11 mouse cellular contexts compared by ENCODE assay signal in the genomic region with DNA sequence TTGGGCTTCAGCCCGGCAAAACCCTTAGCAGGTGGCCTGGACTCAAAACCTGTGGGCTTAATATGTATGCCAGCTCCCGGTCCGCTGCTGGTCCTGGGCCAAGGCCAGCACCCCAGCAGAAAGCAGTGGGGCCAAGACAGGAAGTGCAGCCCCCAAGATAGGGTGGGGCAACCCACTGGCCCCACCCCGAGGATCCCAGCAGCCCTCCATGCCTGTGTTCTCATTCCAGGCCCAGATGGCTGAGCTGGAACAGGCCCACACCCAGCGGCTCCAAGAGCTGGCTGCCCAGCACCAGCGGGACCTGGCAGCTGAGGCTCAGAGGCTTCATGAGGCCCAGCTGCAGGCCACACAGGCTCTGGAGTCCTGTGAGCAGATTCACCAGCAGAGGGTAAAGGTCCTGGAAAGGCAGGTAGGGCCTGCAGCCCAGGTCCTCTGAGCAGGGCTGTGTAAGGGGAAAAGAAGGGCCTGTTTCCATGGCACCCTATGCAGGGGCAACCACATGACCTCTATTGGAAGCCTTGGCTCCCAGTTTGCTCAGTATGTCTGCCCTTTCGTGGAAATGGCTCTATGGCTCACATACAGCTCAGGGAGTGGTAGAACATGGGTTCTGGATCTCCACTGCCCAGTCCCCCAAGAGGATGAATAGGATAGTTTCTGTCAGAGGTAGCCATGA. TPM values are rescaled to one million over a fixed set of nuclear protein-coding genes. Genes with fewer than 3 reads are reported as not detected.
DNase-seq lines count a peak whose midpoint lies in the region; ATAC-seq and TF ChIP-seq lines count a peak whose summit lies in the region.
"Had no signal": no experiment of that assay in that cellular context is flagged by ENCODE, and none has a peak within 500 bp of the region (broad histone marks: within the 10 kb centered on the region; RNA-seq: fewer than 3 reads in every experiment).

No protein-coding gene starts in this region.

- H3K4me1 ChIP-seq in intestine, embryonic 16.5 days (ENCODE audit: control insufficient read depth, insufficient read depth, low read length), result 0 out of 2 replicates have a peak, but pooled peaks cover 10% of the 10 kb centered on the region
- peaks cover 8% of the 10 kb centered on the region for H3K4me1 ChIP-seq in intestine, embryonic 15.5 days (replicated peaks)
- H3K4me1 ChIP-seq in embryonic facial prominence, embryonic 14.5 days (ENCODE audit: control insufficient read depth, insufficient read depth, low read length), result peaks cover 19% of the 10 kb centered on the region
- H3K4me1 ChIP-seq in limb, embryonic 14.5 days (ENCODE audit: control insufficient read depth, insufficient read depth, low read length), result peaks cover 56% of the 10 kb centered on the region

- no peaks in the 10 kb centered on the region for H3K36me3 ChIP-seq in intestine, embryonic 16.5 days (ENCODE audit: control insufficient read depth, insufficient read depth, low read length)
- no peaks in the 10 kb centered on the region for H3K36me3 ChIP-seq in intestine, embryonic 15.5 days
- no peaks in the 10 kb centered on the region for H3K36me3 ChIP-seq in embryonic facial prominence, embryonic 14.5 days (ENCODE audit: control insufficient read depth, insufficient read depth, low read length)
- H3K36me3 ChIP-seq in limb, embryonic 14.5 days (ENCODE audit: control insufficient read depth, insufficient read depth, low read length), result no peaks in the 10 kb centered on the region
- H3K36me3 ChIP-seq: heart, embryonic 13.5 days had no signal

- H3K4me2 ChIP-seq in intestine, embryonic 16.5 days (ENCODE audit: low read depth, low read length), result no peak overlapping the region
- no peak overlapping the region for H3K4me2 ChIP-seq in intestine, embryonic 15.5 days (replicated peaks)
- no peak overlapping the region for H3K4me2 ChIP-seq in embryonic facial prominence, embryonic 14.5 days (ENCODE audit: low read depth, low read length)
- H3K4me2 ChIP-seq in limb, embryonic 14.5 days (replicated peaks; ENCODE audit: low read depth, low read length, severe bottlenecking), result no peak overlapping the region
- H3K4me2 ChIP-seq: heart, embryonic 13.5 days had no signal

- 76% methylated on average over 7 of the region's 7 CpGs for WGBS in intestine, embryonic 16.5 days
- WGBS in intestine, embryonic 15.5 days, result 72% methylated on average over 7 of the region's 7 CpGs
- WGBS in embryonic facial prominence, embryonic 14.5 days, result 53% methylated on average over 7 of the region's 7 CpGs
- 32% methylated on average over 7 of the region's 7 CpGs for whole genome bisulfite sequencing in limb, embryonic 14.5 days

- no peak overlapping the region; the same call in 1 of the 2 replicates for H3K9ac ChIP-seq in intestine, embryonic 16.5 days (ENCODE audit: low read depth, low read length)
- H3K9ac ChIP-seq in intestine, embryonic 15.5 days, result no peak overlapping the region
- H3K9ac ChIP-seq in embryonic facial prominence, embryonic 14.5 days (ENCODE audit: low read depth, low read length), result no peak overlapping the region
- no peak overlapping the region for H3K9ac ChIP-seq in limb, embryonic 14.5 days (ENCODE audit: low read depth, low read length, severe bottlenecking)
- H3K9ac ChIP-seq: heart, embryonic 13.5 days had no signal

- H3K9me3 ChIP-seq in intestine, embryonic 16.5 days (ENCODE audit: control insufficient read depth, low read length), result no peaks in the 10 kb centered on the region
- H3K9me3 ChIP-seq in intestine, embryonic 15.5 days, result no peaks in the 10 kb centered on the region
- H3K9me3 ChIP-seq in embryonic facial prominence, embryonic 14.5 days (ENCODE audit: control insufficient read depth, low read length), result no peaks in the 10 kb centered on the region
- H3K9me3 ChIP-seq in limb, embryonic 14.5 days (ENCODE audit: control insufficient read depth, low read length), result no peaks in the 10 kb centered on the region
- H3K9me3 ChIP-seq: heart, embryonic 13.5 days had no signal

- 0 out of 2 replicates have a peak, but pooled peaks have one; percentile 24 for ATAC-seq in intestine, embryonic 16.5 days
- no peak for ATAC-seq in intestine, embryonic 15.5 days
- peak; percentile 66 for ATAC-seq in embryonic facial prominence, embryonic 14.5 days (ENCODE audit: low read depth)
- ATAC-seq in limb, embryonic 14.5 days (ENCODE audit: low FRiP score, low read depth), result peak; percentile 70
- no peak for ATAC-seq in granulocyte monocyte progenitor cell, adult 5-6 weeks (replicated peaks; ENCODE audit: poor library complexity, severe bottlenecking)

- no peak overlapping the region for H3K4me3 ChIP-seq in intestine, embryonic 16.5 days (ENCODE audit: low read length)
- H3K4me3 ChIP-seq in intestine, embryonic 15.5 days (replicated peaks), result no peak overlapping the region
- no peak overlapping the region for H3K4me3 ChIP-seq in embryonic facial prominence, embryonic 14.5 days (ENCODE audit: low read depth, low read length)
- H3K4me3 ChIP-seq in limb, embryonic 14.5 days (replicated peaks; ENCODE audit: low read length), result no peak overlapping the region
- H3K4me3 ChIP-seq: heart, embryonic 13.5 days had no signal

- no peaks in the 10 kb centered on the region for H3K27me3 ChIP-seq in intestine, embryonic 16.5 days (replicated peaks; ENCODE audit: control insufficient read depth, insufficient read depth, low read length)
- H3K27me3 ChIP-seq in intestine, embryonic 15.5 days (replicated peaks), result no peaks in the 10 kb centered on the region
- no peaks in the 10 kb centered on the region for H3K27me3 ChIP-seq in embryonic facial prominence, embryonic 14.5 days (replicated peaks; ENCODE audit: control insufficient read depth, insufficient read depth, low read length)
- no peaks in the 10 kb centered on the region for H3K27me3 ChIP-seq in limb, embryonic 14.5 days (ENCODE audit: control insufficient read depth, insufficient read depth, low read length)

- DNase-seq in NIH3T3 (ENCODE audit: low read depth), result peak; percentile 74
- DNase-seq in embryonic facial prominence, embryonic 14.5 days (ENCODE audit: low spot score), result peak; percentile 54
- DNase-seq in limb, embryonic 14.5 days (ENCODE audit: low spot score), result peak; percentile 62
- DNase-seq in embryo, embryonic 10.5 days (ENCODE audit: low spot score), result no peak
- no peak for DNase-seq in urinary bladder, postnatal 25 days (ENCODE audit: low spot score)
- DNase-seq: liver had no signal

- no peak overlapping the region for H3K27ac ChIP-seq in intestine, embryonic 16.5 days (ENCODE audit: low read length)
- H3K27ac ChIP-seq in intestine, embryonic 15.5 days, result no peak overlapping the region
- no peak overlapping the region for H3K27ac ChIP-seq in embryonic facial prominence, embryonic 14.5 days (replicated peaks; ENCODE audit: low read depth, low read length)
- peak overlapping the region; percentile 50 for H3K27ac ChIP-seq in limb, embryonic 14.5 days (replicated peaks; ENCODE audit: low read depth, low read length)
- H3K27ac ChIP-seq: heart, embryonic 13.5 days had no signal

- no peak for TF ChIP-seq POLR2A in limb, embryonic 14.5 days (IDR thresholded peaks at IDR 0.05; ENCODE audit: borderline replicate concordance, extremely low read depth, insufficient read depth, insufficient read length)

RNA-seq across cellular contexts. Expression of gene Sned1, which starts 8.2 kb away (rescaled TPM):
- 2.3 and 2.6 TPM in 2 replicates for polyA plus RNA-seq in intestine, embryonic 16.5 days (2015; fragmentation: Nextera tagmentation; extraction: Ambion mirVana)
- 2.8 and 4.4 TPM in 2 replicates for polyA plus RNA-seq in intestine, embryonic 15.5 days (2015; fragmentation: Nextera tagmentation; extraction: Ambion mirVana)
- polyA plus RNA-seq in embryonic facial prominence, embryonic 14.5 days (2014; fragmentation: Nextera tagmentation; extraction: Ambion mirVana), result 16.7 and 17.1 TPM in 2 replicates
- polyA plus RNA-seq in limb, embryonic 14.5 days (2012; rRNA removed), result 52.0 and 65.8 TPM in 2 replicates
- 20.6 and 21.8 TPM in 2 replicates for polyA plus RNA-seq in limb, embryonic 14.5 days (2014; fragmentation: Nextera tagmentation; extraction: Ambion mirVana)
- 0.30 and 0.70 TPM in 2 replicates for total RNA-seq in granulocyte monocyte progenitor cell, adult 5-6 weeks (2014; fragmentation: Nextera tagmentation)
- 0.05 and 0.13 TPM in 2 replicates for total RNA-seq in granulocyte monocyte progenitor cell, adult 5-6 weeks (2017)

RNA-seq across cellular contexts. Expression of gene Crocc2, which starts 58.9 kb away (rescaled TPM):
- 0.05 and 0.07 TPM in 2 replicates for polyA plus RNA-seq in intestine, embryonic 16.5 days (2015; fragmentation: Nextera tagmentation; extraction: Ambion mirVana)
- polyA plus RNA-seq in intestine, embryonic 15.5 days (2015; fragmentation: Nextera tagmentation; extraction: Ambion mirVana), result 0.04 and 0.13 TPM in 2 replicates
- polyA plus RNA-seq in embryonic facial prominence, embryonic 14.5 days (2014; fragmentation: Nextera tagmentation; extraction: Ambion mirVana), result 0.56 and 3.0 TPM in 2 replicates
- polyA plus RNA-seq in limb, embryonic 14.5 days (2012; rRNA removed), result 0.39 and 0.46 TPM in 2 replicates
- 0.17 and 0.51 TPM in 2 replicates for polyA plus RNA-seq in limb, embryonic 14.5 days (2014; fragmentation: Nextera tagmentation; extraction: Ambion mirVana)
- not detected in 2 replicates for total RNA-seq in granulocyte monocyte progenitor cell, adult 5-6 weeks (2014; fragmentation: Nextera tagmentation)
- not detected in 2 replicates for total RNA-seq in granulocyte monocyte progenitor cell, adult 5-6 weeks (2017)
- total RNA-seq: CH12.LX had no signal

Comparison
In these comparisons a context has a peak if more than half of its experiments do, and no peak if none do; other contexts are left out.
1. ATAC-seq: peak in intestine, embryonic 16.5 days (single experiment), embryonic facial prominence, embryonic 14.5 days (single experiment) and limb, embryonic 14.5 days (single experiment); none in intestine, embryonic 15.5 days (single experiment) and granulocyte monocyte progenitor cell, adult 5-6 weeks (single experiment).
2. DNase-seq: peak in NIH3T3 (single experiment), embryonic facial prominence, embryonic 14.5 days (single experiment) and limb, embryonic 14.5 days (single experiment); none in embryo, embryonic 10.5 days (single experiment) and urinary bladder, postnatal 25 days (single experiment).